Mouse (Mus musculus) myocyte (in vitro differentiated cells): ENCODE data around the gene Serpinb7.

Experiments used
- CEBPB ChIP-seq: IDR thresholded peaks from 2 replicates; pipeline ENCODE4 v1.6.1; 2011; ENCODE audit warnings: mild to moderate bottlenecking, moderate library complexity; ENCODE audit not compliant: poor library complexity, insufficient read depth, severe bottlenecking
- E2F4 ChIP-seq: IDR thresholded peaks from one replicate; pipeline ENCODE4 v1.6.1; 2011; ENCODE audit warnings: mild to moderate bottlenecking, control low read depth, moderate library complexity; ENCODE audit not compliant: insufficient read depth
- MAX ChIP-seq: IDR thresholded peaks from one replicate; pipeline ENCODE4 v1.6.1; 2011; ENCODE audit warnings: low read depth, mild to moderate bottlenecking, control low read depth
- MYOD1 ChIP-seq, 3 experiments: IDR thresholded peaks; one replicate each; pipeline ENCODE4 v1.6.1; 2011; ENCODE audit warnings: control low read depth in 2 of 3, low read depth in 2 of 3, mild to moderate bottlenecking in 2 of 3, moderate library complexity in 1 of 3; ENCODE audit not compliant: insufficient read length in 2 of 3, control insufficient read depth in 1 of 3
- MYOG ChIP-seq, 3 experiments: IDR thresholded peaks; one replicate each; pipeline ENCODE4 v1.6.1; 2011; ENCODE audit warnings: control low read depth in 2 of 3, low read depth in 2 of 3, mild to moderate bottlenecking in 2 of 3; ENCODE audit not compliant: insufficient read length in 2 of 3, control insufficient read depth in 1 of 3, insufficient read depth in 1 of 3
- POLR2A ChIP-seq: IDR thresholded peaks from one replicate; pipeline ENCODE4 v1.6.1; 2011; ENCODE audit warnings: low read depth, mild to moderate bottlenecking, control low read depth, moderate library complexity; ENCODE audit not compliant: insufficient read length
- POLR2AphosphoS2 ChIP-seq: IDR thresholded peaks from one replicate; pipeline ENCODE4 v1.6.1; 2011; ENCODE audit warnings: low read depth, control low read depth; ENCODE audit not compliant: insufficient read length
- REST ChIP-seq: IDR thresholded peaks from one replicate; pipeline ENCODE4 v1.6.1; 2011; ENCODE audit warnings: mild to moderate bottlenecking, control low read depth, moderate library complexity; ENCODE audit not compliant: insufficient read depth, insufficient read length
- SRF ChIP-seq: IDR thresholded peaks from one replicate; pipeline ENCODE4 v1.6.1; 2011; ENCODE audit warnings: low read depth; ENCODE audit not compliant: control insufficient read depth, insufficient read length
- TCF12 ChIP-seq: IDR thresholded peaks from one replicate; pipeline ENCODE4 v1.6.1; 2011; ENCODE audit warnings: mild to moderate bottlenecking, control low read depth; ENCODE audit not compliant: poor library complexity, insufficient read depth, severe bottlenecking
- TCF3 ChIP-seq: IDR thresholded peaks from one replicate; pipeline ENCODE4 v1.6.1; 2011; ENCODE audit warnings: low read depth, control low read depth; ENCODE audit not compliant: insufficient read length
- USF1 ChIP-seq: IDR thresholded peaks from one replicate; pipeline ENCODE4 v1.6.1; 2011; ENCODE audit warnings: low read depth, mild to moderate bottlenecking, control low read depth, moderate library complexity

DNA sequence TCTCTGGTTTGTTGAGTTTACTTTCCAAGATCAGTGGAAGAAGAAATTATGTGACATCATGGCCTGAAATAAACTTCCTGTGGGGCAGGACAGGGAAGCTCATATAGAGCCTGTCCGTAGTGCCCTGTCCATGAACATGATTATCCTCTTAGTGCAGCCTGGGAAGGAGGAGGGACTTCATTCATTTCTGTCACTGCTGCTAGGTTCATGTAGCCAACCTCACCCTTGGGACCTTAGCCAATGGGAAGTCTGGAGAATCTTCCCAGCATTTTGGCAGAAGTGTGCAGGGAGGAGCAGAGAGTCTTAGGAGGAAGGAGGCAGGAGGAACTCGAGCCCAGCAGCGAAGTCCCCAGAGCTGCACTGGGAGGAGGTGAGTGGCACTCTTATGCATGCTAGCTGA lies at the start of gene Serpinb7:
- TF ChIP-seq POLR2A (no peak), USF1 (no peak), E2F4 (no peak), CEBPB (no peak), REST (no peak), TCF12 (no peak), POLR2AphosphoS2 (no peak), MYOG (IDR thresholded peaks at IDR 0.05; ENCODE audit: control insufficient read depth in 1 of 3, insufficient read depth in 1 of 3, insufficient read length in 2 of 3, low read depth in 2 of 3) (no peak), MAX (no peak), SRF (no peak), MYOD1 (IDR thresholded peaks at IDR 0.05; ENCODE audit: control insufficient read depth in 1 of 3, insufficient read length in 2 of 3, low read depth in 2 of 3) (no peak), TCF3 (no peak)
